Mouse (Mus musculus) retina, embryonic 14.5 days (tissue): ENCODE data around the gene Moxd1.
"Not testable (repeated sequence)": the region's sequence is repeated elsewhere in the genome, so short reads cannot be mapped to it uniquely, and the experiment has no call there.

Experiments
- DNase-seq: peaks from one replicate; pipeline ENCODE4 v3.0.0-alpha.2; 2015; ENCODE audit warnings: low spot score

Gene Moxd1

GRCm38 (mm10) chr10:24271077-24271637, 47.8 kb downstream of the Moxd1 start:
- no peak for DNase-seq

DNA sequence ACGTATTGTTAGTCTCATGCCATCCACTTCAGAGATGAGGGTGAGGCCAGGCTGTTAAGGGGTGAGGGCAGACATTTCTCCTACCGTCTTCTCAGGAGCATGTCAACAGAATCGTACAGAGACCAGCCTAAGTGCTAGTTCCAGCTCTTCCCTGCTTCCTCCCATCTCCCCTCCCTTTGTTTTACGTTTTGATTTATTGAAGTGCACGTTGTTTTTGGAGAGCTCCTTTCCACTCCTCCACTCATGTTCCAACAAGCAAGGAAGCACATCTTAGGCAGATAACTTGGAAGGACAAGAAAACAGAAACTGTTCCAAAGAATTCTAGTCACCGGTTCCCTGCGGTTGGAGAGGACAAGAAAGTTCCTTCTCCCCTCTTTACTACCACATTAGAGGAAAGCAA, 52.9 kb downstream of the Moxd1 start:
- no peak for DNase-seq

GRCm38 (mm10) chr10:24282650-24283049, 59.3 kb downstream of the Moxd1 start:
- DNase-seq = no peak

GRCm38 (mm10) chr10:24291611-24292010, 68.3 kb downstream of the Moxd1 start:
- DNase-seq = no peak

GRCm38 (mm10) chr10:24292671-24293070, 69.4 kb downstream of the Moxd1 start:
- no peak for DNase-seq

- no peak for DNase-seq
Observed at GRCm38 (mm10) chr10:24296608-24297007, 73.3 kb downstream of the Moxd1 start.

- peak; percentile 86 for DNase-seq
Observed at GRCm38 (mm10) chr10:24297792-24298191, 74.5 kb downstream of the Moxd1 start.

DNA sequence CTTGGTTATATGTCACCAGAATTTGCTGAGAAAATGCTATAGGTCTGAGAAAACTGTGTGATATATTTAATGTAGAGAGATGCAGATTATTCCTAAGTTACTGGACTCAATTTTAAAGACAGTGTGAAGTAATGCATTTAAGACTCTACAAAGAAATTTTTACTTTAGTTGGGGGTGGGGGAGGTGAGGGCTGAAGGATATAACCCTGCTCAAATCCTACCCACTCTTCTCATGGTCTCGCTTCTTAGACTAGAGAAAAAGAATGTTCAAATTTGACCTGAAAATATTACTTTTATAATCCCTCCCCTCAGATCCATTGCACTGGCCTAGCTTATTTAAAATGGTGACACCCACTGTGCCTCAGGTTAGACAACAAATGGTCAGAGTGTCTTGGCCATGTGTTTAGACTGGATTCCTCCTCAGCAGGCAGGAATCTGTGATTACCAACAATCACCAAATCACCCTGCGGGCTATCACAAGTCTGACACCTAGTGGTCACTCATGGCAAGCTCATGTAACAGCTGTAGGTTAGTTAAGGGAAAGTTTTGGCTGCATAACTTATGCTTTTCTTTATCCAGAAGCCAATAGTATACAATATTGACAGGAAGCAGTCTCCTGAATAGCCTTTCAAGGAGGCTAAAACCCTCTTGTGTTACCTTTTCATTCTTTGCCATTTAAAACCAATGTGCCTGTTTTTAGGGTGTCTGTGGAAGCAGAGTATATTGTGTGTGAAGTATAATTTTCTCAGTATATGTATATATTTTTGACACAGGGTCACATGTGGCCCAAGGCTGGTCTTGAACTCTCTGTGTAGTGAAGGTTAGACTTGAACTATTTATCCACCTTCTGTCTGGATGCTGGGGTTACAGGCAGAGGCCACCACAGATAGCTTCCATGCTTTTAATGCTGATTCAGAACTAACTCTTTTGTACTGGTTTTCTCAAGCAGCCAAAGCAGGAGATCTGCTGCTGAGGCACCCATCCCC, 75.2 kb downstream of the Moxd1 start:
- DNase-seq = peak; percentile 87

DNA sequence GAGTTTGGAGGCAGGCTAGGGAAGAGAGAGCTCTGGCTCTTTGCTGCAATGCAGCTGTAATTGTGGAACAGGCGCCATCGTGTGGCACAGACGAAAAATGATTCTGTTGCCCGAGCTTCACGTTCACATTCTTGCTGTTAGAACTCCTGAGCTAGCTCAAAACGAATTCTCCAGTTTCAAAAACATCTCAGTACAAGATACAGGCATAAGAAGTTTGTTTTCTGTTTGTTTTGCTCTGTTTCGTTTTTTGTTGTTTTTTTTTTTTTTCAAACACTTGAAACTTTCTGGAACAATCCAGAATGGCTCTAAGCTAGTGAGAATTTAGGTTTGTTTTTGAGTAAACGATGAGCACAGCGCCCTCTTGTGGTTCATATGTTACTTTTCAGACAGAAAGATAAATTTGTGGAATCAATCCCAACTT, 88.9 kb downstream of the Moxd1 start:
- DNase-seq = peak; percentile 83

DNA sequence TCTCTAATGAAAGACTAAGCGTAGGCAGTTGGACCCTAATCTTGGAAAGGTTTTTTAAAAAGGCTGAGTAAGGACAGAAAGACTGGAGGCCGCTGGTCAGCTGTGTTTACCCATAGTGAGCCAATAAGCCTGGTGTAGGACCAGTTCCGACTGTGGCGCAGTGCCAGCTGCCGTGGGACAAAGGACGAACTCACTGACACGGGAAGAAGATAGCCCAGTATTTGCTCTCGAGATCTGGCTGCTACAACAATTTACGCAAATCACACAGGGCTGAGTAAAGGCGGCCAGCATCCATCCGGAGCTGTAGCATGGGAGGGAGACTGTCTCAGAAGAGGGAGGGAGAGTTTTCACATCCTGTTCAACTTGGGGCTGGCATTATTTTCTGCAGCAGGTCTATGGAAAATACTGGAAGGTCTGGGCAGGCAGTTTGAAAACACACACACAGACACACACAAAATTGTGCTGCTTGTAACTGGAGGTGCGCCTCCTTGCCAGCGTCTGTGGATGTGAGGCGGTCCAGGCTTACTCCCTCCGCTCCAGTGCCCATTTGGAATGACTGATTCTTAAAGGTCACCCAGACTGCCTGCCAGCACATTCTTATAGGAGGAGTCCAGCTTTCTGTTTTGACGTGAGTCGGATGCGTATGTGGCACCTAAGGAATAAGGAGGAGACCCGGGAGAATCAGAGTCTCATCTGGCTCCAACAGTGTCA, 94.0 kb downstream of the Moxd1 start:
- DNase-seq = peak; percentile 46

GRCm38 (mm10) chr10:24320326-24320725, 97.0 kb downstream of the Moxd1 start:
- no peak for DNase-seq

GRCm38 (mm10) chr10:24323066-24323465, 99.7 kb downstream of the Moxd1 start:
- DNase-seq = no peak

- DNase-seq = not testable (repeated sequence)
Observed at GRCm38 (mm10) chr10:24327265-24327664, 103.9 kb downstream of the Moxd1 start.

DNA sequence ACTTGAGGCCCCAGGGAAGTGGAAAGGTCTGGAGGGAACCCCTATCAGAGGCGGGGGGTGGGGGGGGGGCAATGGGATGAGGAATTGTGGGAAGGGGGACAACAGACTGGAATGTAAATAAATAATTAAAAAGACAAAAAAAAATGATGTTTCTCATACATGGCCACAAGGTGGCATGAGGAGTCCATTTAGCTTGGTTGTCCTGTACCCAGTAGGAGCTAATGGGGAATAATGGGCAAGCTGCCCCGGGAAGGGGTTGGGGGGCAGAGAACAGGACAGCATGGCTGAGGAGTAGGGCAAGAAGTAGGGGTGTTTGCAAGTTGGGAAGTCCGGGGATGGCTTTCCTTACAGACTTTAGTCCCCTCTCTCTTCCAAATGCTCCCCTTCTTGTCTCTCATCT, 109.5 kb downstream of the Moxd1 start:
- no peak for DNase-seq

DNA sequence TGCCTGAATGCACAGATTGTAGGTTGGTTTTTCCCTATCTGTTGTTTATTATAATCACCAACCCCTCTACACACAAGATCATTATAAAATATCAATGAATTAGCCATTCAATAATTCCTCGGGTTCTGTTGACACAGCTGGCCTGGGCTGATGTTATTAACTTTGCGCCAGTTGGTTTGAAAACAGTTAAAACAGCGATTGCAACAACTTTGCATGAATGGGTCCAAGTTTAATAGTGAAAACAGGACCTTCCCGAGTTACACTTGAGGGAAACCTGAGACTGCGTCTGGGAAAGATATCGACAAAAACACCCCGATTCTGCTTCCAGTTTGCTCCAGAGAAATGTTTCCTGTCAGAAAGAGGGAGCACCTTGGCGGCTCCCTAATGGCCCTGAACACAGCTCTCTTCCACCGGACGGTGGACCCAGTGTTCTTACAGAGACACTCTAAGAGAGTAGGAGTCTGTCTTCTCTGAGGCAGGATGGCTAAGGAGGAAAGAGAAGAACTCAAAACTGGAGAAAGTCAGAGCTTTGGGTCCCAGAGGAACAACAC, 116.4 kb downstream of the Moxd1 start:
- no peak for DNase-seq

GRCm38 (mm10) chr10:24340551-24341213, 117.4 kb downstream of the Moxd1 start:
- no peak for DNase-seq

DNA sequence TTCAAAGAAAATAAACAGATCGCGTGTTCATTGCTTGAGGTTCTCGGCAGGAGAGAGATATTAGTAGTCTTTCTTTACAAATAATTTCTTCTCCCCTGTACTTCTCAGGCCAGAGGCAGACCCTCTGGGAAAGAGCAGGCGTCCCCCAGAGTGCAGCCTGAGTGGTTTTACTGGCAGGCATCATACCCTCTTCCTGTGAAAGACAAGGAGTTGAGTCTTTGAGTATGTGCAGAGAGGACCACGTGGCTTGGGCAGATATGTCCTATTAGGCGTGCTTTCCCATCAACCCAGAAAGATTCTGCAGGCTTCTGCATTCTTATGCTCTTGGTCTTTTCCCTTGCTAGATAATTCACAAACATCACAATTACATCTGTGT, 117.9 kb downstream of the Moxd1 start:
- DNase-seq = no peak

- DNase-seq = no peak
Observed at GRCm38 (mm10) chr10:24343068-24343467, 119.8 kb downstream of the Moxd1 start.
